Mouse (Mus musculus): ENCODE results near the gene Tnc. TPM values are rescaled to one million over a fixed set of nuclear protein-coding genes. Genes with fewer than 3 reads are reported as not detected.

Tnc gene
- polyA plus RNA-seq, 1 experiment, result 29.8 TPM

DNA sequence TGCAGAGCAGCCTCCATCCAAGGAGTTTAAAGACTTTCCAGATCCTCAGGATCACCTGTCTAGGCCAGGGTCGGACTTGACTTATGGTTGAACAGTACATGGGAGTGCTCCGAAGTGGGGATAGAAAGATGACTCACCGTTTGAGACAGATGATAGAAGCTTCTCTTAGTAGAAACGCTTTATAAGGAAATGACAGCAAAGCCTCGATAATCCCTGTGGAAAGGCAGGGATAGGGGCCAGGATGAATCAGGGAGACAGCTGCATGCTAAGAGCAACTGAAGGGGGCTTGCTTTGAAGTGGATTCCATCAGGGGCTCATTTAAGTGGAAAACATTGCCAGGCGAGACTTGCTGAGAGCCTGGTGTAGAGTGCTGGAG, 12.0 kb upstream of the Tnc start:
- no peaks in the 10 kb centered on the region for H3K36me3 ChIP-seq (ENCODE audit: control insufficient read depth, insufficient read depth, low read length)
- no peaks in the 10 kb centered on the region for H3K27me3 ChIP-seq (ENCODE audit: control insufficient read depth, insufficient read depth, low read length)
- WGBS, result 76% methylated on average over 6 of the region's 6 CpGs
- H3K27ac ChIP-seq (ENCODE audit: control insufficient read depth, insufficient read depth, low read length), result no peak overlapping the region
- no peak for DNase-seq
- TF ChIP-seq POLR2A (IDR thresholded peaks at IDR 0.05; ENCODE audit: control insufficient read depth, extremely low read depth, insufficient read depth, low read length, poor library complexity), result no peak
- TF ChIP-seq CTCF (IDR thresholded peaks at IDR 0.05; ENCODE audit: borderline replicate concordance, control insufficient read depth, extremely low read depth, insufficient read depth, low read length, poor library complexity), result no peak
- no peak overlapping the region for H3K4me3 ChIP-seq (ENCODE audit: control insufficient read depth, insufficient read depth, low read length)
- no peaks in the 10 kb centered on the region for H3K4me1 ChIP-seq (replicated peaks; ENCODE audit: control insufficient read depth, insufficient read depth, low read length)

DNA sequence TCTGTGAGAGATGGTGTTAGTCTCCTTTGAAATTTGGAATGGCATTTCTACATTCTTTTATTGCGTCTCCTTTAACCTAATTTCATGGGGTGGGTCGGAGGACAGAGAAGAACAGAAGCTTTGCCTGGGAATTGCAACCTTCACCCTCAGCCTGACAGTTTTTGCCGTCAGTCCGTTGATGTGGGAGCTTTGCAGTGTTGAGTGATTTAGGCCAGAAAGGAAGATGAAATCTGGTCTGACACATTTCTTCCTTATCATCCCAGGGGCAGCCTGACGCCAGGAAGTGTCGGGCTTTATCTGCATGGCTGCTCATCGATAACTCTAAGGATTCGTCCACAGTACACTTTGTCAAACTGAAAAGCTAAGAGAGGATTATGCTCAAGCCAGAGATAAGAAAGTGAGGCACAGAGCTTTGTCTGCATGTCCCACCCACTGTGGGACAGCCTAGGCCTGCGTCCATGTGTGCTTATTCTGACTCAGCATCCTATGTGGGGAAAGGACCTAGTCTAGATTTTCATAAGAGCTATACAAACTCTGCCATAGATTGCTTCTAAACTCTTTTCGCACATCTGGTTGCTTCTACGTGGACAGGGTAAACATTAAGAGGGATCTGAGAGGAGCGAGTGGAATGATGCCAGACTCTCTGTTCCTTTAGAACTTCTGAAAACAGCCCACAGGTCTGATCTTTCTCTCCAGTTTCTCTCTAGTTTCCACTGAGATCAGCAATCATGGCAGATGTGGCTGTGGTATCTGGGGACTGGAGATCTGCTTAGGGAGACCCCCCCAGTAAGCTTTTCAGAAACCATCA, 11.4 kb upstream of the Tnc start:
- no peaks in the 10 kb centered on the region for H3K36me3 ChIP-seq (ENCODE audit: control insufficient read depth, insufficient read depth, low read length)
- no peak overlapping the region for H3K4me3 ChIP-seq (ENCODE audit: control insufficient read depth, insufficient read depth, low read length)
- H3K27me3 ChIP-seq (ENCODE audit: control insufficient read depth, insufficient read depth, low read length), result no peaks in the 10 kb centered on the region
- no peaks in the 10 kb centered on the region for H3K4me1 ChIP-seq (replicated peaks; ENCODE audit: control insufficient read depth, insufficient read depth, low read length)
- DNase-seq, result no peak
- WGBS, result 71% methylated on average over 12 of the region's 12 CpGs
- TF ChIP-seq POLR2A (IDR thresholded peaks at IDR 0.05; ENCODE audit: control insufficient read depth, extremely low read depth, insufficient read depth, low read length, poor library complexity), result no peak
- TF ChIP-seq CTCF (IDR thresholded peaks at IDR 0.05; ENCODE audit: borderline replicate concordance, control insufficient read depth, extremely low read depth, insufficient read depth, low read length, poor library complexity), result no peak
- no peak overlapping the region for H3K27ac ChIP-seq (ENCODE audit: control insufficient read depth, insufficient read depth, low read length)

GRCm38 (mm10) chr4:64048177-64048576, 1.4 kb upstream of the Tnc start:
- Histone ChIP-seq H3K4me1 (replicated peaks; ENCODE audit: control insufficient read depth, insufficient read depth, low read length) (no peaks in the 10 kb centered on the region), H3K36me3 (ENCODE audit: control insufficient read depth, insufficient read depth, low read length) (no peaks in the 10 kb centered on the region), H3K27me3 (ENCODE audit: control insufficient read depth, insufficient read depth, low read length) (no peaks in the 10 kb centered on the region), H3K27ac (ENCODE audit: control insufficient read depth, insufficient read depth, low read length) (no peak overlapping the region), H3K4me3 (ENCODE audit: control insufficient read depth, insufficient read depth, low read length) (no peak overlapping the region)
- DNase-seq, result no peak
- TF ChIP-seq POLR2A (IDR thresholded peaks at IDR 0.05; ENCODE audit: control insufficient read depth, extremely low read depth, insufficient read depth, low read length, poor library complexity) (no peak), CTCF (IDR thresholded peaks at IDR 0.05; ENCODE audit: borderline replicate concordance, control insufficient read depth, extremely low read depth, insufficient read depth, low read length, poor library complexity) (no peak)
- 66% methylated on average over 7 of the region's 7 CpGs for WGBS

- Histone ChIP-seq H3K4me3 (ENCODE audit: control insufficient read depth, insufficient read depth, low read length) (no peak overlapping the region), H3K4me1 (replicated peaks; ENCODE audit: control insufficient read depth, insufficient read depth, low read length) (no peaks in the 10 kb centered on the region), H3K27ac (ENCODE audit: control insufficient read depth, insufficient read depth, low read length) (no peak overlapping the region), H3K36me3 (ENCODE audit: control insufficient read depth, insufficient read depth, low read length) (no peaks in the 10 kb centered on the region), H3K27me3 (ENCODE audit: control insufficient read depth, insufficient read depth, low read length) (no peaks in the 10 kb centered on the region)
- DNase-seq, result no peak
- TF ChIP-seq POLR2A (IDR thresholded peaks at IDR 0.05; ENCODE audit: control insufficient read depth, extremely low read depth, insufficient read depth, low read length, poor library complexity), result no peak
- TF ChIP-seq CTCF (IDR thresholded peaks at IDR 0.05; ENCODE audit: borderline replicate concordance, control insufficient read depth, extremely low read depth, insufficient read depth, low read length, poor library complexity), result no peak
- 70% methylated on average over 4 of the region's 4 CpGs for WGBS
Measured at GRCm38 (mm10) chr4:64043893-64044292, 2.9 kb downstream of the Tnc start.

DNA sequence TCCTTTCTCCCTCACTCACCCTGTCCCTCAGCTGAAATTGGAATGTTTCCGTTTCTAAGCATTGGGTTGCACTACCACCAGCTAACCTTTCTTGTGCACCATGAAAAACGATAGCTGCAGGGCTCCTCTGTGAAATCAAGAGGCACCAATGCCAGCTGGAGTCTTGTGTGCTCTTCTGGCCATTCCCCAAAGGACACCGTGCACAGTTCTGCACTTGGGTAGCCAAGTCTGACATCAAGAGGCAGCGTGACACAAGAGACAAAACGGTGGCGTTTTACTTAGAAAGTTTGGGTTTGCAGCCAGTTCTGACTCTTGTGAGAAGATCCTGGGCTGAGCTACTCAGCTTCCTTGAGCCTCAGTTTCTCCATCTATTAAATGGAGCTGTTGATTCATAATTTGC, 3.4 kb downstream of the Tnc start:
- Histone ChIP-seq H3K27ac (ENCODE audit: control insufficient read depth, insufficient read depth, low read length) (no peak overlapping the region), H3K36me3 (ENCODE audit: control insufficient read depth, insufficient read depth, low read length) (no peaks in the 10 kb centered on the region), H3K4me3 (ENCODE audit: control insufficient read depth, insufficient read depth, low read length) (no peak overlapping the region), H3K27me3 (ENCODE audit: control insufficient read depth, insufficient read depth, low read length) (no peaks in the 10 kb centered on the region), H3K4me1 (replicated peaks; ENCODE audit: control insufficient read depth, insufficient read depth, low read length) (no peaks in the 10 kb centered on the region)
- DNase-seq, result no peak
- WGBS, result 86% methylated on average over 6 of the region's 6 CpGs
- no peak for TF ChIP-seq POLR2A (IDR thresholded peaks at IDR 0.05; ENCODE audit: control insufficient read depth, extremely low read depth, insufficient read depth, low read length, poor library complexity)
- TF ChIP-seq CTCF (IDR thresholded peaks at IDR 0.05; ENCODE audit: borderline replicate concordance, control insufficient read depth, extremely low read depth, insufficient read depth, low read length, poor library complexity), result no peak

DNA sequence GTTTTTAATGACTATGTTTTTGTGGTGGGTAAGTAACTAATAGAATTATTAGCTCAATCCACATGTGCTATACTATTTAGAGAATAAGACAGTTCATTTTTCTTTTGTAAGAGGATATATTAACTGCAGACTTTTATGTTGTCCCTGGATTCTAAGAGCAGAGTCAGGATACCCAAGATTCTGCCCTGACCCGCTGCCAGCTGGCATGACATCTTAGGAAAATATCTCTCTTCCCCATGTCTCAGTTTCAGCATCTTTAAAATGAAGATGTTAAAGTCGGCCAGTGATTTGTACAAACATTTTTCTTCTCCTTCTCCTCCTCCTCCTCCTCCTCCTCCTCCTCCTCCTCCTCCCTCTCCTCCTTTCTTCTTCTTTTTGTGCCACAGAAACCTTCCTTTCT, 7.7 kb downstream of the Tnc start:
- H3K4me1 ChIP-seq (replicated peaks; ENCODE audit: control insufficient read depth, insufficient read depth, low read length), result no peaks in the 10 kb centered on the region
- no peaks in the 10 kb centered on the region for H3K27me3 ChIP-seq (ENCODE audit: control insufficient read depth, insufficient read depth, low read length)
- 79% methylated on average over 2 of the region's 2 CpGs for WGBS
- no peak for TF ChIP-seq CTCF (IDR thresholded peaks at IDR 0.05; ENCODE audit: borderline replicate concordance, control insufficient read depth, extremely low read depth, insufficient read depth, low read length, poor library complexity)
- no peak for TF ChIP-seq POLR2A (IDR thresholded peaks at IDR 0.05; ENCODE audit: control insufficient read depth, extremely low read depth, insufficient read depth, low read length, poor library complexity)
- H3K36me3 ChIP-seq (ENCODE audit: control insufficient read depth, insufficient read depth, low read length), result no peaks in the 10 kb centered on the region
- H3K27ac ChIP-seq (ENCODE audit: control insufficient read depth, insufficient read depth, low read length), result no peak overlapping the region
- H3K4me3 ChIP-seq (ENCODE audit: control insufficient read depth, insufficient read depth, low read length), result no peak overlapping the region
- no peak for DNase-seq
